Comparison of ENCODE assay signal across 8 mouse cellular contexts in genomic region chr9:96795399-96795928, GRCm38 (mm10). TPM values are rescaled to one million over a fixed set of nuclear protein-coding genes. Genes with fewer than 3 reads are reported as not detected.
DNase-seq lines count a peak whose midpoint lies in the region; ATAC-seq lines count a peak whose summit lies in the region.

No protein-coding gene starts in this region.

- peak; percentile 49 for DNase-seq in adrenal gland, adult 2 months
- no peak for DNase-seq in adrenal gland, adult 8-10 months
- DNase-seq in forebrain, embryonic 14.5 days (ENCODE audit: low spot score), result peak; percentile 86
- peak; percentile 25 to 42 for DNase-seq in heart, postnatal 36 days
- peak; percentile 47 to 65 for DNase-seq in layer of hippocampus, postnatal 10 days (ENCODE audit: low spot score in 2 of 2)
- DNase-seq in right cerebral cortex, postnatal 36 days (ENCODE audit: low spot score in 2 of 2), result peak; percentile 22 to 45

- H3K27me3 ChIP-seq in forebrain, embryonic 14.5 days (replicated peaks; ENCODE audit: control insufficient read depth, insufficient read depth, low read length), result no peaks in the 10 kb centered on the region
- H3K27me3 ChIP-seq in megakaryocyte, embryonic 14.5 days (replicated peaks), result no peaks in the 10 kb centered on the region

- H3K4me2 ChIP-seq in forebrain, embryonic 14.5 days (ENCODE audit: low read length), result peak overlapping the region; percentile 49

- no peaks in the 10 kb centered on the region for H3K36me3 ChIP-seq in forebrain, embryonic 14.5 days (ENCODE audit: control insufficient read depth, insufficient read depth, low read length)
- no peaks in the 10 kb centered on the region for H3K36me3 ChIP-seq in megakaryocyte, embryonic 14.5 days (replicated peaks; ENCODE audit: low read length)

- 18% methylated on average over 10 of the region's 10 CpGs for WGBS in forebrain, embryonic 14.5 days

- no peaks in the 10 kb centered on the region for H3K4me1 ChIP-seq in brown adipose tissue, adult 24 weeks (ENCODE audit: control insufficient read depth, insufficient read depth, insufficient read length, low read length)
- H3K4me1 ChIP-seq in forebrain, embryonic 14.5 days (ENCODE audit: control insufficient read depth, insufficient read depth, low read length), result peaks cover 2% of the 10 kb centered on the region; the same call in 1 of the 2 replicates
- H3K4me1 ChIP-seq in megakaryocyte, embryonic 14.5 days, result peaks cover 17% of the 10 kb centered on the region

- H3K9me3 ChIP-seq in forebrain, embryonic 14.5 days (replicated peaks; ENCODE audit: control insufficient read depth, low read length), result no peaks in the 10 kb centered on the region
- no peaks in the 10 kb centered on the region for H3K9me3 ChIP-seq in megakaryocyte, embryonic 14.5 days

- peak; percentile 91 for ATAC-seq in forebrain, embryonic 14.5 days

- H3K4me3 ChIP-seq in brown adipose tissue, adult 24 weeks (ENCODE audit: insufficient read depth, low read depth, low read length), result peak overlapping the region; percentile 50
- H3K4me3 ChIP-seq in forebrain, embryonic 14.5 days (ENCODE audit: low read depth, low read length), result peak overlapping the region; percentile 34
- peak overlapping the region; percentile 78 for H3K4me3 ChIP-seq in megakaryocyte, embryonic 14.5 days (replicated peaks)

- H3K27ac ChIP-seq in brown adipose tissue, adult 24 weeks (replicated peaks; ENCODE audit: low read depth, low read length), result no peak overlapping the region
- H3K27ac ChIP-seq in forebrain, embryonic 14.5 days (ENCODE audit: low read depth, low read length), result no peak overlapping the region

- peak overlapping the region; percentile 46 for H3K9ac ChIP-seq in forebrain, embryonic 14.5 days (ENCODE audit: low read length)

- intact Hi-C loops in heart, postnatal 36 days (cut with DNase I), result no loop called here

RNA-seq across cellular contexts. Expression of gene Zbtb38, which starts 42.8 kb away (rescaled TPM):
- total RNA-seq in adrenal gland, adult 2 months (2021), result 10 to 100 TPM; 63.1 to 73.9 TPM
- polyA plus RNA-seq in adrenal gland, adult 2 months (2012; rRNA removed), result 13.6 and 17.4 TPM in 2 replicates
- total RNA-seq in adrenal gland, adult 8-10 months (2022), result 10 to 100 TPM; 55.4 to 88.4 (median 70.5) TPM
- polyA plus RNA-seq in brown adipose tissue, adult 24 weeks (2012; ENCODE audit: insufficient read depth, insufficient read length, missing spikeins), result 16.8 and 18.7 TPM in 2 replicates
- 36.7 and 50.1 TPM in 2 replicates for polyA plus RNA-seq in forebrain, embryonic 14.5 days (2014; fragmentation: Nextera tagmentation; extraction: Ambion mirVana)
- 10 to 100 TPM; 39.1 to 39.8 TPM for total RNA-seq in heart, postnatal 36 days (2021)
- total RNA-seq in layer of hippocampus, postnatal 10 days (2021), result 10 to 100 TPM; 42.3 to 45.2 TPM
- polyA plus RNA-seq in megakaryocyte, embryonic 14.5 days (2012; ENCODE audit: insufficient read depth, low replicate concordance), result 1.5 and 2.8 TPM in 2 replicates
